Mouse (Mus musculus) regulatory T cell (primary cell): ENCODE results near the gene Ccnjl.

Experiments used
- in situ Hi-C: fragments of 300-600 bp; cut with MboI, MseI; formaldehyde crosslinking; loops from one replicate; pipeline ENCODE4 v1.15.1; 2025; ENCODE audit warnings: high pct_unique_total_duplicates

The Ccnjl gene

DNA sequence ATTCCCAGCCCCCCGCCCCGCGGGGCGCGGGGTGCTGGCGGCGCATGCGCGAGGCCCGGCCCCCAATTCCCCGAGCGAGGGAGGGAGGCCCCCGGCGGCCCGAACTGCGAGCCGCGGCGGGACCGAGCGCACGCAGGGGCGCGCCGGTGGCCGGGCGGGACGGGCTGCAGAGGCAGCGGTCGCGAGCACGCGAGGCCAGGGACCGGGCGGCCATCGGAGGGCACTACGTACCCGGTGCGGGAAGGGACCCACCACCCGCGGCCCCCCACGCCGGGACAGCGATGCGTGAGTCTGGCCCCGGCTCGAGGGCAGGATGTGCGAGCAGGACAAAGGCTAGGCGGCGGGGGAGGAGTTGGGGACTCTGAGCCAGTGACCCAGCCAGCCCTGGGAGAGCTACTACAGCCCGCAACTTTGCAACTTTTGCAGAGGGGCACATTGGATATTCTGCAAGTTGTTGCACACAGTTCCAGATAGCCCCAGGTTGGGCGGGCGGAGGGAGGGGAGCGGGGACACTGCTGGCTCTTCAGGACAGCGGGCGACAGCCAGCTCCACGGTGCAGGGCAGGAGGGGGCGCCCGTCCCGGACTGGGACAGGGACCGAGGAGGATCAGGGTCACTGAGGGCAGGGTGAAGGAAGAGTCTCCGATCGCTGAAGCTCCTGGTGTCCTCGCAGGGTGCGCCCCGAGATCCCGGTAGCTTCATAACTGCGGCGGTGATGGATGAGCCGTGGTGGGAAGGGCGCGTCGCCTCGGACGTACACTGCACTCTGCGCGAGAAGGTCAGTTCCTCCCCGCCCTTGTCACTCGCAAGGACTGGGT lies at the start of gene Ccnjl:
Gene Ccnjl (plus strand): TSS at position 102 of the 817 bp plus-strand sequence.
- in situ Hi-C loops: no loop called here

DNA sequence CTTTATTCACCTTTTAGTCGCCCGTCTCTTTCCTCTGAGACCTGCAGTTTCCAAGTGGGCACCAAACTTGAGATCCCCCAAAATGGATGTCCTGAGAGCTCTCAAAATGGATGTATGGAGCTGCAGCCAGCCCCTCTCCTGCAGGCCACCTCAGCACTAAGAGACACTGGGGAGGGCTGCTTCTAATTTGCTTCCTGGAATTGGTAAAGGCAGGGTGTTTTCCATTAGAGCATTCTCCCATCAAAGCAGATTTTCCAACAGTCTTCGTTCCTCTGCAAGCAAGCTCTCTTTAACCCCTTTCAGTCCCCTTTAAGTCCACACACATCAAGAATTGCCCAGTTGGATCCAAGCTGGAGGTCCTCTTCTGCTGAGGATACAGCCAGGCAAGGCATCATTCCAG lies 49.2 kb upstream of the Ccnjl start:
- in situ Hi-C loops: no loop called here

DNA sequence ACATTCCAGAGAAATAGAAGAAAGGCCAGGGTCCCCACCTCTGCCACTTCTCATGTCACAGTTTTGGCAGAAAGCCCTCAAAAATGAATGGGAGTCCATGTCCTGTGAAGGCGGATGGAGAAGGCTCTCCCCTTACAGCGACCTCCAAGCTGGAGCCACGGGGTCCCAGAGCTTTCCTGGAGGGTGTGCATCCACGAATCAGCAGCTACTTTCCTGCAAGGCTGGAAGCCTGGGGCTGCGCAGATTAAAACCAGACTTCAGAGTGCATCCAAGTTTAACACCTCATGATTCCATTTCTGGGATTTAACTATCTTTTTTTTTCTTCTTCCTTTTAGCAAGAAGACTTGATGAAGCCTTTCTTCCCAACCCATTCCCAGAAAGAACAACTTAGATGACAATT lies 48.0 kb upstream of the Ccnjl start:
- in situ Hi-C loops: no loop called here

DNA sequence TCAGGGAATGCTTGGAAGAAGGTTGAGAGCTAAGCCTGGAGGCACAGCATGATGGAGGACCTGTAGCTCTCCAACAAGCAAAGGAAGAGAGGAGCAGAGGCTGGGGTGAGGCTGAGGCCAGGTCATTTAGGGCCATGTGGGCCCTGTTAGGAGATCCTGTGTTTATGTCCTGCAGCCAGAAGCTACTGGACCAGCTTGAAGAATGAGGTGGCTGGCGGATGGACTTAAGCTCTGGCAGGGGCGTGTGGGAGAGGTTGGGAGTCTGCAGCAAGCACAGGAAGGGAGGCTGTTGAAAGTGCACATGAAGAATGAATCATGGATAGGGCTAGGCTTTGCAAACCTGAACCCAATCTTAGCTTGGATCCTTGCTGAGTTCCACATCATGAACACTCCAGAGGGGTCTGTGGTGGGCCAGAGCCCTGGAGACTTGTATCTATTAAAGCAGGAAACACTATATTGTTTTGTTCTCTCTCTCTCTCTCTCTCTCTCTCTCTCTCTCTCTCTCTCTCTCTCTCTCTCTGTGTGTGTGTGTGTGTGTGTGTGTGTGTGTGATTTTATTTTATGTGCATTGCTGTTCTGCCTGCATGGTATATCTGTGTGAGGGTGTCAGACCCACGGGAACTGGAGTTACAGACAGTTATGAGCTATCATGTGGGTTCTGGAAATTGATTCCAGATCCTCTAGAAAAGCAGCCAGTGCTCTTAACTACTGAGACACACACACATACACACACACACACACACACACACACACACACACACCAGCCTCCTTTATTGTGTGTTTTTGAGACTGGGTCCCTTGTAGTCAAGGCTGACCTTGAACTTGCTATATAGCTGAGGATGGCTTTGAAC lies 46.7 kb upstream of the Ccnjl start:
- in situ Hi-C loops: no loop called here

DNA sequence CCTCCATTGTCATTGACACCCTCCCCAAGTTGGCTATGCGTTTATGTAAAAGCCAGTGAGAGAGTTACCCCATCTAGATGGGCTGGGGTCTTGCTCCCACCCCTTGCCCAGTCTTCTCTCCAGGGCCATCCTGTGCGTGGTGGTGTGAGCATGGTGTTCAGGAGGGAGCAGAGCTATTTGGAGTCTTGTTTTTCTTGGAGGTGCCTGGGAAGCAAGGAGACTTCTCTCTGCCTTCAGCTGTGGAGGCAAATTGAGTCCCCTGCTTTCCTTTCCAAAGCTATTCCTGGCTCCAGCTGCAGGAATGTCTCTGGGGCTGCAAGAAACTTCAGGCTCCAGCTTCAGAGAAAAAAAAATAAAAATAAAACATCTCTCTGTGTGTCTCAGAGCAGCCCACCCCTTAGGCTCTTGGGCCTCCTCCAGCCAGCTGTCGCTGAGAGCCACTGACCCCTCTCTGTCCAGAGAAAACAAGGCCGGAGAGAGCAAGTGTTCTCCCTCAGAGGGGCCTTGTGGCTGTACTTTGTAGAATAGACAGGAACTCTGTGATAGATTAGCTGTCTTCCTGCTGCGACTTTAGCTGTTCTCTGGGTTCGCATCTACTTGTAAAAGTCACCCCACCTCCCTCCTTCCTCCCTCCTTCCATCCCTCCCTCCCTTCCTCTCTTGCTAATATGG lies 45.3 kb upstream of the Ccnjl start:
- in situ Hi-C loops: no loop called here

DNA sequence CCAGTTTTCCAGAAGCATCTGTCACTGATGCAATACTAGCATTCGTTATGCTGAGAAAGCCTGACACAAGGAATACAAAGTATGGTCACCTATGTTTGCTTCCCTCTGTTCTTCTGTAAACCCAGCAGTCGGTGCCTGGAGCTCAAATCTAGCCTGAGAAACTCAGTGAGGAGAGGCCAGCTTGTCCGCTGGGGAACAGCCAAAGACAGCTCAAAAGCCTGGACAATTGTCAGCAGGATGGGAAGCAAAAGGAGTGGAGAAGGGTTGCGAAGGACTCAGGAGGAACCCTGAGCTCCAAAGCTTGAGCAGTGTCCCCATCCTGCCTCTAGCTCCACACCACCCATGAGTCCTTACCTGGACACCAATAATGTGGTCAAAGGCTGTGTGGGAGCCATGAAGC lies 44.5 kb upstream of the Ccnjl start:
- in situ Hi-C loops: no loop called here

DNA sequence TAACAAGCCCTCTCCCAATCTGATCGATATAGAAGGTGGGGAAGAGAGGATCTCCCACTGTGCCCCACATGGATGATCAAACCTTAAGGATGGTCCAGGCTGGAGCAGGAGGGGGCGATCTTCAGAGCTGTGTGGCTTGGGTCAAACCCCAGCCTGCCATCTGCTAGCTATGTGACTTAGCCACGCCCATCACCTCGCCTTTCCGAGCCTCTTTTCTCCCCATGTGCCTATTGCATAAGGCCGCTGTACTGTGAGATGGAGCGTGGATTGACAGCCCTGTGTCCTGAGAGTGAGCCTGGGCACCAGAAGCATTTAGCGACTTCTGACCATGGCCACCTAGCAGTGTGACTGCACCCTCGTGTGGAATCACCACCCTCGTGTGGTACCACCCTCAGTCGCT lies 43.9 kb upstream of the Ccnjl start:
- in situ Hi-C loops: no loop called here

DNA sequence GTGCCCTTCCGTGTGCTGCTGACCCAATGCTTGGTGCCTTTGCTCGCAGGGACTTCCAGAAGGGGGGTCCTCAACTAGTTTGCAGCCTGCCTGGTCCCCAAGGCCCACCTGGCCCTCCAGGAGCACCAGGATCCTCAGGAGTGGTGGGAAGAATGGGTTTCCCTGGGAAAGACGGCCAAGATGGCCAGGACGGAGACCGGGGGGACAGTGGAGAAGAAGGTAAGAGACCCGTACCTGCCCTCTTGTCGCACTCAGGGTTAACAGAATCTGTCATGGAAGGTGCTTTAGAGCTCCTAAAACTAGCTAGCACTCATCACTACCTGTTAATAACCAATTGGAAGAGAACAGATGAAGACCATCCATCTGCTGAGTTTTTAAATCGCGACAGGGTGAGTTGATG lies 42.7 kb upstream of the Ccnjl start:
- in situ Hi-C loops: no loop called here

DNA sequence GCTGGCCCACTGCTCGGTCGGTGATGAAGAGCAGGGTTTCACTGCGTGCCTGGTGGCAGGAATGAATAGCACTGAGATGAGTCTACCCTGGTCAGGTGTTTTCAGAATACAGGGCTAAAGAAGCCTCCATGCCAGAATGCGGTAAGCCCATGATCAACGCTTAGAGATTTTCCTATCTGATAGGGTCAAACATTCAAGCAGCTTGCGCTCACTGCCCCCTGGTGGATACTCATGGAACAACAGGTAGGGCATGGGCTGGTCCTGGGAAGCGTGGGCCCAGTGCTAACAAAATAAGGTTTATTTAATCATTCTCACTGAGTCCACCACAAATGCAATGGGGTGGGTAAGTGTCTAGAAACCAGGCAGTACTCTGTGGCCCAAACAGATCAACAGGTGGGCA lies 35.9 kb upstream of the Ccnjl start:
- in situ Hi-C loops: loop anchor here (5.0 kb wide), 1 partner anchor 90 kb away; no protein-coding TSS in a partner anchor

DNA sequence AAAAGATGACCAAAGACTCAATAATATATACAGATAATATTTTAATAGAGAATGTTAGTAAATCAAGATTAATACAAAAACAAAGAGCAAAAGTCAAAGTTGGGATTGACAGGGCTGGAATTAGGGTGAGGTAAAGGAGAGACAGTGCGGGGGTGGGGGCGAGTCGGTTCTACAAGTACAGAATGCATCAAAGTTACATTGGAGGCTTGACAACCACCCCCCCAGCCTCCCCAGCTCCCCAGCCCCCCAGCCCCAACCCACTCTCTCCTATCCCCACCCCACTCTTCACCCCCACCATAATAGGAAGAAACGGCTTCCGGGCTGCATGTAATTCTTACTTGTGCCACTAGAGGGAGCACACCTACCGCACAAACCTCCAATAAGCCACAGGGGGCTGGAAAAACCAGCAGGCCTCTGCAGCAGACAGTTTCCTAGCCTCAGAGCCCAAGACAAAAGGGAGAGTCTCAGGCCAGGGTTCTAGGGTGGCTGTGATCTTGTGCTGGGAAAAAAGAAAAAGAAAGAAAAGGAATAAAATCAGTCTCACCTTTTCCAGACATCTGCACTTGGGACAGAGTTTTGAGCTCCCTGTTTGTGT lies 34.7 kb upstream of the Ccnjl start:
- in situ Hi-C loops: loop anchor here (5.0 kb wide), 1 partner anchor 88 kb away; no protein-coding TSS in a partner anchor

DNA sequence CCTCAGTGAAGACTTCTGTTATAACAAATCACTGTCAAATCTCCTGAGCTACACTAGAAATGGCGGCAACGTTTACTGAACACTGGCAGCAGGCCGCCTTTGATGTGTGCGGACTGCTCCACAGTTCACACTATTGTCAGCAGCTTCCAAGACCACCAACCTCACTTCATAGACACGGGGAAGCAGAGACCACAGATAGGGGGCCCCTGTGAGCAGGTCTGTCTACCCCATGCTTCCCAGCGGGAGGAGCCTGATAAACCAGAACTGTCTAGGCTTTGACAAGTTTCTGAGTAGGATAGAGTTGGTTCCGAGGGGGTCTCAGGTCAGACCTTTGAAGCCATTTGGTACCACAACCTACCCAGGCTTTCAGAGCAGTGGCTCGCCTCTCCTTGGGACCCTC lies 33.5 kb upstream of the Ccnjl start:
- in situ Hi-C loops: no loop called here

DNA sequence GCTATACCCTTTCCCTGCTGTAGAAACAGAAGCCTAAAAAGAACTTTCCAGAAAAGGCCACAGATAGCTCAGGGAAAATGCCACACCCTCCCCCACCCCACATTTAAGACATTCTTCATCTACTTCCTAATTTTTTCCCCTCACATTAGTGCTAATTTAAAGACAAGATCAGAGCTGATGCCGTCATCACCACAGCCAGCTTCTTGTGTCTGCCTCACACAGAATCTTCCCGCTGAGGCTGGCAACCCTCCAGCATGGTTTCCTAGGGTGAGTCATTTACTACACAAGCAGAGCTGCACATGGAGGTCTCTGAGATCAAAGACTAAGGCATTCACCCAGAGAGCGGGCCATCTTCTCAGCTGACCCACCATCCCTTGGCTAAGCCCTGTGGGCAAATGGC lies 33.1 kb upstream of the Ccnjl start:
- in situ Hi-C loops: no loop called here

DNA sequence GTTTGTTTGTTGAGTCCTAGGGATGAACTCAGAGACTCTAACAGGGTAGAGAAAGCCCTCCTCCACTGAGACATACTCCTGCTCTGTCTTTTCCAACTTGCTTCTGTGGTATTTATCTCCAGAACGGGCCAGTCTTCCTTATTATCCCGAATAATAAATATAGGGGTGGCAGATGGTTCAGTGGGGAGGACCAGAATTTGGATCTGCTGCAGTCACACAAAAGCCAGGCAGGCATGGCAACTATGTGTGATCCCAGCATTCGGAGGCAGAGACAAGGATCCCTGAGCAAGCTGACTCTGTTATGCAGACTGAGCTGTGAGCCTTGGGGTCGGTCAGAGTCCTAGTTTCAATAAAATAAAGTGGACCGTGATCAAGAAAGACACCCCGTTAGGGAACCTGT lies 27.3 kb upstream of the Ccnjl start:
- in situ Hi-C loops: no loop called here

DNA sequence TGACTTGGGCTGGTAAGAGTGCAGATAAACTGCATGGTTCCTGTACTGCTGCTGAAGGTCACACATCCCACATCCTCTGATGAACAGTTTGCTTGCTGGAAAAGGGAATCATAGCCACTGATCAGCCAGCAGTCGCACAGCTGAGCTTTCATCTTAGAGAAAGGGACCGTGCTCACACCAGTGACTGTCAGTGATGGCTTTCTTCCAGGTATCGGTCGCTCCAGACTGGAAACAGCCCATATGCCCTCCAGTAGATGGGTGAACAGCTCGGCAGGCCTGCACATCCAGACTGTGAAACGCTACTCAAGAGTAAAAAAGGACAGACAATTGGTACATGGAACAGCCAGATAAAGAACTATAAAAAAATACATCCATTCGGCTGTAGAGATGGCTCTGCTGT lies 23.4 kb upstream of the Ccnjl start:
- in situ Hi-C loops: no loop called here

DNA sequence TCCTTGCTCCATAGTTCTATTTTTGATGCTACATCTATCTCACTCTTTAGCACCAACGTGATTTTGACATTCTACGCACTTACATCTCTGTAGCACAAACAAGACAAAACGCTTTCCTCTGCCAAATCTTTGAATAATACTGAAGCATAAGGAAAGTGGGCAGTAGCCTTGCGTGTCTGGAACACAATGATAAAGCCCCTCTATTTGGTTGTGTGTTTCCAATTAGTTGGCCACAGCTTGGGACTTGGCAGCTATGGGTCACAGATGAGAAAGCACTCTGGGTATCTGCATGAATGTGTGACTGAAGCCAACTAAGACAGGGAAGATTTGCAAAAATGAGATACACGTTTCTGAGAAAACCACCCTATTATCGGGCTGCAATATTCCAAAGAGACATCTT lies 20.6 kb upstream of the Ccnjl start:
- in situ Hi-C loops: no loop called here

DNA sequence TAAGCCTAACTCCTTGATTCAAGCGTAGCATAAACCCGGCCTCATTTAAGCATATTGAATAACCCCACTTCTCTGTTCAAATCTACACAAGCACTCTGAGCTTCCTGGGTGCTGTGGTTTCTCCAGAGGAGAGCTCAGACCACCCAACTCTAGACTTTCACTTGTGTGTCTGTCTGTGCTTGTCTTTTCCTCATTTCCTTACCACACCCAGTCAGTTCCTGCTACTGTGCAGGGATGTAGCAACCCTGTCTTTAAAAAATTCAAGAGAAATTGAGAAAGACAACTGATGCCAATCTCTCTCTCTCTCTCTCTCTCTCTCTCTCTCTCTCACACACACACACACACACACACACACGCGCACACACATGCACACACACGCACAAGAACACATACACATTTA lies 18.7 kb upstream of the Ccnjl start:
- in situ Hi-C loops: no loop called here

DNA sequence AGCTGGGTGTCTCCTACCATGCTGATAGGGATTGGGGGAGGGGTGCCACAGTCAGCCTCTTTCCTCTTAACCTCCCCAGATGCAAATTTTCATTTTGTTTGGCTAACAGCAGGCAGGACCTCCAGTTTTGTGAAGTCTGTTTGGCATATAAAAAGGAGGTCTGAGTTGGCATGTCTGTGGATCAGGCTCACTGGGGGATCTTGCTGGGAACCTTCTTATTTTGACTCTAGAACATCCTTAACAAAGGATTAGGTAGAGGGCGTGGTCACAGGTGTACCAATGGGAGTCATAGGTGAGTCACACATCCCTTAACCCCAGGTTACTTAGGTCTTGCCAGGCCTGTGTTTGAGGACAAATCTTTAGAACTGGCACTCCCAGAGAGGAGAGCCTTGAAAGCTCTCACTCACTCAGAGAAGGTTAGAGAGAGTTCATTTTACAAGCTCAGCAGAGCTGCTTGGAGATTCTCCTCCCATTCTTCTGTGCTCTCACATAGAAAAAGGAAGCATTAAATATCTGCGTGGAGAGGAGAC lies 15.9 kb upstream of the Ccnjl start:
- in situ Hi-C loops: no loop called here

DNA sequence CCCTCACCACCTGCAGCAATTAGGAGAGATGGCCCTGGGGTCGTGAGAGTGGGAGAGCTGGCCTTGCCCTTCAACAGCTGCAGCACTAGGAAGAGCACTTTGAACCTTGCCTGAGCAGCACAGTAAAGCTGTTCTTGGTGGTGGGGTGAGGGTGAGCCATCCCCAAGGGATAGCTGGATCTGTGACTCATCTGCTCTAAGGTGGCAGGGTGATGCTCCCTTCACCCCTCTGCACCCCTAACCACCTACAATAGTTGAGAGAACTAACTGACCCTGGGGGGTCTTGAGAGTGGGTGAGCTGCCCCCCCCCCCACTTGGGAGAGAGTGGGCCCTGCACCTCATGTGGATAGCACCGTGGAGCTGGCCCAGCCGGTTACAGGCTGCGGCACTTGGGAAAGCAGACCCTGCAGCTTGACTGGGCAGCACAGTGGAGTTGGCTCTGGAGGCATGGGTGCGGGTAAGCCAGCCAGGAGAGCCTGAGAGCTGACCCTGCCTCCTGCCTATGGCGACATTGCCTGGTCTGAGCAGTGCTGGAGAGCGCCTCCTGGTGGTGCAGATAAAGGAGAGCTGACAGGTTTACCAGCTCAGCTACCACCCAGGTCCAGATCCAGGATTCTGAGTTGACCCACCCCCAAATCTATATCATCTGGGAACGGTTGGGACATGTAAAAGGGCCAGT lies 12.1 kb upstream of the Ccnjl start:
- in situ Hi-C loops: no loop called here

DNA sequence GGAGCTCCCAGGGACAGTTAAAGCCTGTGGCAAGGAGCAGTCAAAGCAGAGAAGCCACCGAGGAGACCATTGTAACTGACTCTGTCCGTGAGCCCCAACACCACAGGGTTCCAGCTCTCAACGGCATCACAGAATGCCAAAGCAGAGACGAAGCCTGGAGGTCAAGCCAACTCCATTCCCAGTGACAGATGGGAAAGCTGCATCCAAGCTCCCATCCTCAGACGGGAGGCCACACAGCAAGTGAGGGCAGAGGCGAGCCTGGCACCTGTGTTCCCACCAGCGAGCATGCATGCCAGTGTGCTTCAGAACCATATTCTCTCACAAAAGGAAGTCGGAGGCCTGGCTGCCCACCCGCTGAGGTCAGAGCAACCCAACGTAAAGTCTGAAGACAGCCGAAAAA lies 10.9 kb upstream of the Ccnjl start:
- in situ Hi-C loops: no loop called here

DNA sequence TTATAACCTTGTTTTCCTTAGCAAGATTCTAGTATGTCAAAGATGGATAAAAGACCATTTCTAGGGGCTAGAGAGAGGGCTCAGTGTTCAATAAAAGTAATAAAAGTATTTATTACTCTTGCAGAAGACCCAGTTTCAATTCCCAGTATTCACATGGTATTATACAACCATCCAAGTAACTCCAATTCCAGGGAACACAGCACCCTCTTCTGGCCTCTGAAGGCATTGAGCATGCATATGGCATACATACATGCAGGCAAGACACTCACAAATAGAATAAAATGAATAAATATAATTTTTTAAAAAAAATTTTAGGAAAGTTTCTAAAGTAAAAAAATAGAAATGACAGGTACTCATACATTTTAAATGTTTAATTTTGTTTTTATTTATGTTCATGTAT lies 10.5 kb upstream of the Ccnjl start:
- in situ Hi-C loops: no loop called here

DNA sequence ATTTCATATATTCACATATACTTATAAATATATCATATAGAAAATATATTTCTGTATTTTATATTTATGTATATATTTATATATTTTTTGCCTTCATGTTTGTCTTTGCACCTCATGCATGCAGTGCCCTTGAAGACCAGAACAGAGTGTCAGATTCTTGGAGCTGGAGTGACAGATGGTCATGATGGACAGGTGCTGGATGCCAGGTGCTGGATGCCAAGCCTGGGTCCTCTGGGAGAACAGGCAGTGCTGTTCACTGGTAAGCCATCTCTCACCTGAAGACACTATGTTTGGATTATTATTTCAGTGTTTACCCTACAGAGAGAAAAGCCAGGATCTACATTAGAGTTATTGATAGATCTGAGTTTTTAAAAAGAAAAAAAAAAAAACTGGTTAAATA lies 9.8 kb upstream of the Ccnjl start:
- in situ Hi-C loops: no loop called here
